Mouse (Mus musculus): Measurements from ENCODE around the gene Nutf2. TPM values are rescaled to one million over a fixed set of nuclear protein-coding genes. Genes with fewer than 3 reads are reported as not detected.
"Not testable (repeated sequence)": the region's sequence is repeated elsewhere in the genome, so short reads cannot be mapped to it uniquely, and the experiment has no call there.

Gene Nutf2
- polyA plus RNA-seq (2016; fragmentation: Nextera tagmentation; extraction: Ambion mirVana) = 274 and 314 TPM in 2 replicates

- peaks cover 67% of the 10 kb centered on the region for H3K4me1 ChIP-seq
- under 1% methylated on average over 59 of the region's 59 CpGs for WGBS
- peak within 1 kb of the TSS; percentile 98 for H3K4me3 ChIP-seq
- H3K27me3 ChIP-seq (ENCODE audit: insufficient read depth, poor library complexity, severe bottlenecking) = no peaks in the 10 kb centered on the region
- H3K9me3 ChIP-seq = no peaks in the 10 kb centered on the region
- peak within 1 kb of the TSS; percentile 98 for H3K27ac ChIP-seq
- peaks cover 33% of the 10 kb centered on the region for H3K36me3 ChIP-seq
- peak; percentile 100 for DNase-seq (ENCODE audit: low spot score)
Measured at GRCm38 (mm10) chr8:105860143-105860981, at the start of gene Nutf2. TSS of gene Nutf2 (plus strand) at chr8:105860580.

- peaks cover 20% of the 10 kb centered on the region; the same call in 1 of the 2 replicates for H3K36me3 ChIP-seq
Measured at GRCm38 (mm10) chr8:105811061-105811460, 49.3 kb upstream of the Nutf2 start.

GRCm38 (mm10) chr8:105811543-105811942, 48.8 kb upstream of the Nutf2 start:
- Histone ChIP-seq H3K4me3 (no peak overlapping the region), H3K27ac (no peak overlapping the region), H3K4me1 (peaks cover 12% of the 10 kb centered on the region), H3K36me3 (peaks cover 20% of the 10 kb centered on the region; the same call in 1 of the 2 replicates), H3K9me3 (no peaks in the 10 kb centered on the region), H3K27me3 (ENCODE audit: insufficient read depth, poor library complexity, severe bottlenecking) (no peaks in the 10 kb centered on the region)
- DNase-seq (ENCODE audit: low spot score) = no peak
- 64% methylated on average over 3 of the region's 3 CpGs for WGBS

More at GRCm38 (mm10) chr8:105811061-105811460, 49.3 kb upstream of the Nutf2 start:
- no peaks in the 10 kb centered on the region for H3K27me3 ChIP-seq (ENCODE audit: insufficient read depth, poor library complexity, severe bottlenecking)
- H3K4me3 ChIP-seq = no peak overlapping the region
- no peak for DNase-seq (ENCODE audit: low spot score)
- H3K27ac ChIP-seq = no peak overlapping the region
- no peaks in the 10 kb centered on the region for H3K9me3 ChIP-seq
- peaks cover 12% of the 10 kb centered on the region for H3K4me1 ChIP-seq
- 73% methylated on average over 10 of the region's 10 CpGs for WGBS

DNA sequence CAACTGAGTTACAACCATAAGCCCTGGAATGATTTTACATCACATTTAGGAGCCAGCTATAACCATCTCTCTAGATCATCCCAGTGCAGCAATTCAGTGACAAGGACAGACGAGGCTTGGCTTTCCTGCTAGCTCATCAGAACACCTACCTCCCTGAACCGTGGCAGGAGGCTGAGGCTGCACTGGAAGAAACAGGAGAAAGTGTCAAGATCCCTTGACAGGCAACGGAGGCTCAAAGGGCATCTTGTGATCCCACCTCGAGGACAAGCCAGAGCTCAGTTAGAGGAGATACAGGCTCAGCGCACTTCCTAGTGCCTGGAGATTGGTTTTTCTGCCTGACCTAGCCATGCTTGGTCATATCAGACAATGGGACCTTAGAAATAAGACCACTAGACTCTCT, 47.9 kb upstream of the Nutf2 start:
- no peak overlapping the region for H3K27ac ChIP-seq
- peaks cover 12% of the 10 kb centered on the region for H3K4me1 ChIP-seq
- H3K27me3 ChIP-seq (ENCODE audit: insufficient read depth, poor library complexity, severe bottlenecking) = no peaks in the 10 kb centered on the region
- no peaks in the 10 kb centered on the region for H3K9me3 ChIP-seq
- no peak overlapping the region for H3K4me3 ChIP-seq
- WGBS = 82% methylated on average over 5 of the region's 5 CpGs
- H3K36me3 ChIP-seq = peaks cover 20% of the 10 kb centered on the region; the same call in 1 of the 2 replicates
- DNase-seq (ENCODE audit: low spot score) = no peak

- Histone ChIP-seq H3K27ac (no peak overlapping the region), H3K4me3 (no peak overlapping the region), H3K9me3 (no peaks in the 10 kb centered on the region), H3K27me3 (ENCODE audit: insufficient read depth, poor library complexity, severe bottlenecking) (no peaks in the 10 kb centered on the region), H3K36me3 (peaks cover 21% of the 10 kb centered on the region; the same call in 1 of the 2 replicates), H3K4me1 (peaks cover 12% of the 10 kb centered on the region)
- 96% methylated on average over 6 of the region's 6 CpGs for WGBS
- DNase-seq (ENCODE audit: low spot score) = no peak
Measured at GRCm38 (mm10) chr8:105813241-105813640, 47.1 kb upstream of the Nutf2 start.

DNA sequence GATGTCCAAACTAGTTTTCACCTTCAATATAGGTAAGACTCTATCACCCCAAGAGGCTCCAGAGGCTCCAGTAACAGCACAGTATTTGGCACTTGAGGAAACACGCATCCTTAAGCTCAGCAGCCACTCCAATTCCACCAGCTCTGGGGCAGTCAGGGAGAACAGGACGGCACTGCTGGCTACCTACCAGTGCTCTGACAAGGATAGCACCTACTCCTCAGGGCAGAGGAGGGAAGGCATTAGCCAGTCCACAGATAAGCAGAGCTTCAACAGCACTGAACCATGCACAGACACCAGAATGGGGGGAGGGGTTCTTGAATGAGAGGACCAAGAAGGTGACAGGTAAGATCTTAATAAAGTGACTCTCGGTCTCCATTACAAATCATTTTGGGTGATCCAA, 40.7 kb upstream of the Nutf2 start:
- Histone ChIP-seq H3K36me3 (peaks cover 54% of the 10 kb centered on the region), H3K27ac (no peak overlapping the region), H3K4me1 (peaks cover 10% of the 10 kb centered on the region; the same call in 1 of the 2 replicates), H3K9me3 (no peaks in the 10 kb centered on the region), H3K4me3 (no peak overlapping the region), H3K27me3 (ENCODE audit: insufficient read depth, poor library complexity, severe bottlenecking) (no peaks in the 10 kb centered on the region)
- 76% methylated on average over 3 of the region's 3 CpGs for WGBS
- DNase-seq (ENCODE audit: low spot score) = no peak

- 83% methylated on average over 1 of the region's 1 CpGs for WGBS
- peaks cover 16% of the 10 kb centered on the region for H3K4me1 ChIP-seq
- peaks cover 63% of the 10 kb centered on the region for H3K36me3 ChIP-seq
- no peaks in the 10 kb centered on the region for H3K27me3 ChIP-seq (ENCODE audit: insufficient read depth, poor library complexity, severe bottlenecking)
- H3K9me3 ChIP-seq = no peaks in the 10 kb centered on the region
- peak; percentile 81 for DNase-seq (ENCODE audit: low spot score)
- H3K4me3 ChIP-seq = no peak overlapping the region
- no peak overlapping the region for H3K27ac ChIP-seq
Measured at GRCm38 (mm10) chr8:105820925-105821324, 39.5 kb upstream of the Nutf2 start.

- no peaks in the 10 kb centered on the region for H3K27me3 ChIP-seq (ENCODE audit: insufficient read depth, poor library complexity, severe bottlenecking)
- H3K36me3 ChIP-seq = peaks cover 47% of the 10 kb centered on the region
- no peak overlapping the region for H3K27ac ChIP-seq
- 90% methylated on average over 4 of the region's 4 CpGs for WGBS
- peaks cover 22% of the 10 kb centered on the region for H3K4me1 ChIP-seq
- no peaks in the 10 kb centered on the region for H3K9me3 ChIP-seq
- peak overlapping the region; percentile 97; the same call in 1 of the 2 replicates for H3K4me3 ChIP-seq
- no peak for DNase-seq (ENCODE audit: low spot score)
Measured at GRCm38 (mm10) chr8:105825506-105825905, 34.9 kb upstream of the Nutf2 start.

GRCm38 (mm10) chr8:105826379-105826778, 34.0 kb upstream of the Nutf2 start:
- H3K4me3 ChIP-seq = peak overlapping the region; percentile 97
- DNase-seq (ENCODE audit: low spot score) = no peak
- H3K27me3 ChIP-seq (ENCODE audit: insufficient read depth, poor library complexity, severe bottlenecking) = no peaks in the 10 kb centered on the region
- H3K4me1 ChIP-seq = peaks cover 18% of the 10 kb centered on the region
- no peaks in the 10 kb centered on the region for H3K9me3 ChIP-seq
- peak overlapping the region; percentile 95 for H3K27ac ChIP-seq
- peaks cover 38% of the 10 kb centered on the region for H3K36me3 ChIP-seq
- WGBS = 7% methylated on average over 4 of the region's 4 CpGs

- under 1% methylated on average over 52 of the region's 52 CpGs for WGBS
- peaks cover 30% of the 10 kb centered on the region for H3K36me3 ChIP-seq
- peaks cover 17% of the 10 kb centered on the region for H3K4me1 ChIP-seq
- H3K9me3 ChIP-seq = no peaks in the 10 kb centered on the region
- peak within 1 kb of the TSS; percentile 95 for H3K27ac ChIP-seq
- no peaks in the 10 kb centered on the region for H3K27me3 ChIP-seq (ENCODE audit: insufficient read depth, poor library complexity, severe bottlenecking)
- H3K4me3 ChIP-seq = peak within 1 kb of the TSS; percentile 97
- peak; percentile 100 for DNase-seq (ENCODE audit: low spot score)
Measured at GRCm38 (mm10) chr8:105826861-105827848, 33.2 kb upstream of the Nutf2 start, which contains the start of the genes Ranbp10 and Tsnaxip1. TSS of gene Ranbp10 (minus strand) at chr8:105827350. TSS of gene Tsnaxip1 (plus strand) at chr8:105827731.

- not testable (repeated sequence) for H3K4me3 ChIP-seq; DNase-seq (ENCODE audit: low spot score); H3K27me3 ChIP-seq (ENCODE audit: insufficient read depth, poor library complexity, severe bottlenecking); H3K36me3 ChIP-seq; H3K27ac ChIP-seq; H3K4me1 ChIP-seq; H3K9me3 ChIP-seq
- WGBS = 75% methylated on average over 2 of the region's 2 CpGs
Measured at GRCm38 (mm10) chr8:105833740-105834139, 26.6 kb upstream of the Nutf2 start.

GRCm38 (mm10) chr8:105835318-105835717, 25.1 kb upstream of the Nutf2 start:
- Histone ChIP-seq H3K27ac (no peak overlapping the region), H3K9me3 (no peaks in the 10 kb centered on the region), H3K4me3 (no peak overlapping the region), H3K27me3 (ENCODE audit: insufficient read depth, poor library complexity, severe bottlenecking) (no peaks in the 10 kb centered on the region), H3K36me3 (no peaks in the 10 kb centered on the region), H3K4me1 (no peaks in the 10 kb centered on the region)
- 27% methylated on average over 11 of the region's 11 CpGs for WGBS
- DNase-seq (ENCODE audit: low spot score) = no peak
